Mouse (Mus musculus) G1E (cell line): Measurements from ENCODE around the gene Riox1.

ENCODE experiments used
- CTCF ChIP-seq: IDR thresholded peaks from 2 replicates; pipeline ENCODE4 v1.5.1; 2012; ENCODE audit warnings: low read depth, low read length, inconsistent platforms, mixed read lengths
- GATA1 ChIP-seq: IDR thresholded peaks from 2 replicates; pipeline ENCODE4 v1.6.1; 2012; ENCODE audit warnings: borderline replicate concordance, low read length, inconsistent platforms, mixed read lengths
- POLR2AphosphoS5 ChIP-seq: IDR thresholded peaks from 2 replicates; pipeline ENCODE4 v1.6.1; 2012; ENCODE audit warnings: low read depth, low read length, inconsistent platforms; ENCODE audit not compliant: insufficient replicate concordance

DNA sequence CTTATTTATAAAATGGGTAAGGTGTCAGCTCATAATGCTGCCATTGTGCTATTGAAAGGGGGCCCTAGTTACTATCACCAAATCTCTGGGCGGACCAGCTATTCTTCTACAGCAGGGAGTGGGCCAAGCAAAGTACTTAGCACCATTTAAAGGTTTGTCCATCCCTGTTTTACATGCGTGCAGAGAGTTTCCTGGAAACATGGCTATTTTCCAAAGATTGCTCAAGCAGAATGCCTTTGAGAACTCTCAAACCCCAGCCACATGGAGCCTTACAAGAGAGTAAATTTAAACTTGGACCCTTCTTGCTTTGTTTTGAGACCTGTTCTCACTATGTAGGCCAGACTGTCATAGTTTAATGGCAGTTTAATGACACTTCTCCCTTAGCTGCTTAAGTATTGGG lies 24.3 kb upstream of the Riox1 start:
- TF ChIP-seq CTCF: no peak
- TF ChIP-seq POLR2AphosphoS5: no peak
- no peak for TF ChIP-seq GATA1
